Mouse (Mus musculus) megakaryocyte, adult 5-6 weeks (primary cell): ENCODE measurements around the gene Malsu1. TPM values are rescaled to one million over a fixed set of nuclear protein-coding genes. Genes with fewer than 3 reads are reported as not detected.

Experiments
- ATAC-seq: 2 replicates; pipeline ENCODE4 v1.8.0; 2016; ENCODE audit warnings: mild to moderate bottlenecking, inconsistent platforms; ENCODE audit not compliant: poor library complexity, severe bottlenecking
- total RNA-seq, 2 experiments: library from RNA; stranded (forward) in 1 of 2; stranded (reverse) in 1 of 2; fragments of 153-499, 151-499 nt in 1 of 2; fragments of 221-1000, 200-1000 nt in 1 of 2; gene quantifications; 2 replicates each; pipeline versions ENCODE4 v1.2.3 to v1.2.4; 2015 to 2017

The Malsu1 gene
- total RNA-seq, 2 experiments from 2014 or later = 17.0 to 25.9 TPM

- no peak for ATAC-seq
Measured at GRCm38 (mm10) chr6:49068361-49068760, 5.2 kb upstream of the Malsu1 start.

- peak; percentile 20; the same call in 1 of the 2 replicates for ATAC-seq
Measured at GRCm38 (mm10) chr6:49074117-49074490, 509 bp downstream of the Malsu1 start.

GRCm38 (mm10) chr6:49077894-49078293 lies 4.3 kb downstream of the Malsu1 start:
- ATAC-seq = no peak

GRCm38 (mm10) chr6:49079313-49079712 lies 5.7 kb downstream of the Malsu1 start:
- ATAC-seq = no peak

GRCm38 (mm10) chr6:49083008-49083407 lies 9.4 kb downstream of the Malsu1 start:
- no peak for ATAC-seq

GRCm38 (mm10) chr6:49094968-49095367 lies 21.4 kb downstream of the Malsu1 start:
- ATAC-seq = no peak

GRCm38 (mm10) chr6:49096421-49096820 lies 22.8 kb downstream of the Malsu1 start:
- no peak for ATAC-seq

GRCm38 (mm10) chr6:49096933-49097461 lies 23.4 kb downstream of the Malsu1 start:
- no peak for ATAC-seq

- no peak for ATAC-seq
Measured at GRCm38 (mm10) chr6:49097596-49098110, 24.1 kb downstream of the Malsu1 start.

GRCm38 (mm10) chr6:49099086-49099485 lies 25.5 kb downstream of the Malsu1 start:
- no peak for ATAC-seq

- ATAC-seq = no peak
Measured at GRCm38 (mm10) chr6:49106746-49107500, 33.3 kb downstream of the Malsu1 start.

- ATAC-seq = no peak
Measured at GRCm38 (mm10) chr6:49109196-49109595, 35.6 kb downstream of the Malsu1 start.

- no peak for ATAC-seq
Measured at GRCm38 (mm10) chr6:49113895-49114294, 40.3 kb downstream of the Malsu1 start.

- ATAC-seq = no peak
Measured at GRCm38 (mm10) chr6:49114457-49114856, 40.9 kb downstream of the Malsu1 start.

- no peak for ATAC-seq
Measured at GRCm38 (mm10) chr6:49115550-49115949, 42.0 kb downstream of the Malsu1 start.

GRCm38 (mm10) chr6:49116241-49116640 lies 42.6 kb downstream of the Malsu1 start:
- ATAC-seq = no peak

- no peak for ATAC-seq
Measured at GRCm38 (mm10) chr6:49118446-49118845, 44.9 kb downstream of the Malsu1 start.

- no peak for ATAC-seq
Measured at GRCm38 (mm10) chr6:49119462-49120135, 46.0 kb downstream of the Malsu1 start.

- no peak for ATAC-seq
Measured at GRCm38 (mm10) chr6:49120370-49120769, 46.8 kb downstream of the Malsu1 start.

- ATAC-seq = no peak
Measured at GRCm38 (mm10) chr6:49130328-49130727, 56.7 kb downstream of the Malsu1 start.

GRCm38 (mm10) chr6:49131855-49132254 lies 58.3 kb downstream of the Malsu1 start:
- ATAC-seq = no peak
